Mouse (Mus musculus) CH12.LX (cell line): ENCODE results near the gene Sort1.

Source experiments
- CTCF ChIP-seq, 2 experiments: IDR thresholded peaks in 1 of 2; conservative IDR thresholded peaks in 1 of 2; 2 replicates each; pipeline ENCODE4 v1.5.1; 2011 to 2012; ENCODE audit warnings: low read depth in 2 of 2, low read length in 2 of 2, improper control_type of control experiment in 1 of 2, inconsistent platforms in 1 of 2, mild to moderate bottlenecking in 1 of 2, moderate library complexity in 1 of 2
- EP300 ChIP-seq: IDR thresholded peaks from 2 replicates; pipeline ENCODE4 v1.6.1; 2011; ENCODE audit warnings: low read length, improper control_type of control experiment
- MAX ChIP-seq: IDR thresholded peaks from 2 replicates; pipeline ENCODE4 v1.6.1; 2011; ENCODE audit warnings: low read length, improper control_type of control experiment
- MAZ ChIP-seq: IDR thresholded peaks from 2 replicates; pipeline ENCODE4 v1.6.1; 2012; ENCODE audit warnings: low read depth, mild to moderate bottlenecking, inconsistent platforms, low read length, improper control_type of control experiment, moderate library complexity

- no peak for TF ChIP-seq CTCF (conservative IDR thresholded peaks at IDR 0.05 in 1 of 2, IDR thresholded peaks at IDR 0.05 in 1 of 2; ENCODE audit: low read depth in 2 of 2, low read length in 2 of 2)
- no peak for TF ChIP-seq MAX
- TF ChIP-seq EP300 = no peak
- no peak for TF ChIP-seq MAZ
These were observed 73.2 kb downstream of the Sort1 start for GRCm38 (mm10) chr3:108357051-108357450.
